Mouse (Mus musculus) CH12.LX (cell line): ENCODE results near the gene Swsap1. TPM values are rescaled to one million over a fixed set of nuclear protein-coding genes. Genes with fewer than 3 reads are reported as not detected.

Experiments
- DNase-seq: peaks from one replicate; pipeline ENCODE4 v3.0.0-alpha.2; 2013; ENCODE audit errors: extremely low read depth
- H3K27ac ChIP-seq: 2 replicates; pipeline ENCODE4 v1.5.1; 2012; ENCODE audit warnings: low read depth, mild to moderate bottlenecking, control low read depth, moderate library complexity; ENCODE audit not compliant: insufficient read depth
- H3K27me3 ChIP-seq: replicated peaks from 2 replicates; pipeline ENCODE3; 2012; ENCODE audit warnings: inconsistent platforms
- H3K36me3 ChIP-seq, 2 experiments: replicated peaks in 1 of 2; 2 replicates each; pipeline versions ENCODE3 to v1.6.1; 2012; ENCODE audit warnings: inconsistent platforms in 1 of 2, low read length in 1 of 2, mild to moderate bottlenecking in 1 of 2, mixed read lengths in 1 of 2, moderate library complexity in 1 of 2; ENCODE audit not compliant: control insufficient read depth in 1 of 2, insufficient read depth in 1 of 2
- H3K4me1 ChIP-seq, 2 experiments: 2 replicates each; pipeline ENCODE4 v1.6.1; 2012; ENCODE audit warnings: inconsistent platforms in 1 of 2, moderate library complexity in 1 of 2; ENCODE audit not compliant: insufficient read depth in 2 of 2, control insufficient read depth in 1 of 2
- H3K4me2 ChIP-seq: 2 replicates; pipeline ENCODE4 v1.6.1; 2012; ENCODE audit warnings: low read depth, mild to moderate bottlenecking, control low read depth; ENCODE audit not compliant: poor library complexity, insufficient read depth, severe bottlenecking
- H3K4me3 ChIP-seq, 3 experiments: fragments of 150-350 bp in 1 of 3; sonication (generic) in 1 of 3; replicated peaks in 1 of 3; 2 replicates each; pipeline versions ENCODE3 to v1.5.1; 2011 to 2012; ENCODE audit warnings: low read depth in 2 of 3, low read length in 2 of 3, mild to moderate bottlenecking in 2 of 3, moderate library complexity in 2 of 3, control low read depth in 1 of 3, improper control_type of control experiment in 1 of 3, inconsistent platforms in 1 of 3, mixed read lengths in 1 of 3; ENCODE audit not compliant: poor library complexity in 1 of 3
- H3K79me2 ChIP-seq: replicated peaks from 2 replicates; pipeline ENCODE4 v1.6.1; 2012; ENCODE audit warnings: mild to moderate bottlenecking, moderate library complexity; ENCODE audit not compliant: control insufficient read depth, poor library complexity, insufficient read depth, severe bottlenecking; ENCODE audit errors: extremely low read depth
- H3K9ac ChIP-seq: 2 replicates; pipeline ENCODE4 v1.6.1; 2012; ENCODE audit warnings: low read depth, mild to moderate bottlenecking, control low read depth, moderate library complexity; ENCODE audit not compliant: insufficient read depth
- H3K9me3 ChIP-seq: replicated peaks from 2 replicates; pipeline ENCODE3; 2012; ENCODE audit warnings: low read length, inconsistent platforms, mixed read lengths
- BHLHE40 ChIP-seq: IDR thresholded peaks from 2 replicates; pipeline ENCODE4 v1.6.1; 2011; ENCODE audit warnings: mild to moderate bottlenecking, low read depth, low read length, improper control_type of control experiment
- CHD1 ChIP-seq: IDR thresholded peaks from 2 replicates; pipeline ENCODE4 v1.6.1; 2012; ENCODE audit warnings: low read depth, low read length, improper control_type of control experiment, inconsistent platforms
- CHD2 ChIP-seq: IDR thresholded peaks from 2 replicates; pipeline ENCODE4 v1.6.1; 2011; ENCODE audit warnings: low read length, improper control_type of control experiment
- CTCF ChIP-seq, 2 experiments: IDR thresholded peaks in 1 of 2; conservative IDR thresholded peaks in 1 of 2; 2 replicates each; pipeline ENCODE4 v1.5.1; 2011 to 2012; ENCODE audit warnings: low read depth in 2 of 2, low read length in 2 of 2, improper control_type of control experiment in 1 of 2, inconsistent platforms in 1 of 2, mild to moderate bottlenecking in 1 of 2, moderate library complexity in 1 of 2
- ELF1 ChIP-seq: IDR thresholded peaks from 2 replicates; pipeline ENCODE4 v1.6.1; 2014; ENCODE audit warnings: low read depth, mild to moderate bottlenecking, inconsistent platforms, low read length, improper control_type of control experiment
- EP300 ChIP-seq: IDR thresholded peaks from 2 replicates; pipeline ENCODE4 v1.6.1; 2011; ENCODE audit warnings: low read length, improper control_type of control experiment
- ETS1 ChIP-seq: conservative IDR thresholded peaks from 2 replicates; pipeline ENCODE4 v1.6.1; 2012; ENCODE audit warnings: low read depth, mild to moderate bottlenecking, inconsistent platforms, low read length, improper control_type of control experiment, moderate library complexity
- GABPA ChIP-seq: IDR thresholded peaks from 2 replicates; pipeline ENCODE4 v1.6.1; 2012; ENCODE audit warnings: low read depth, low read length, improper control_type of control experiment, inconsistent platforms; ENCODE audit not compliant: insufficient replicate concordance
- JUN ChIP-seq: IDR thresholded peaks from 2 replicates; pipeline ENCODE4 v1.6.1; 2011; ENCODE audit warnings: low read depth, mild to moderate bottlenecking, low read length, improper control_type of control experiment, moderate library complexity; ENCODE audit not compliant: insufficient read depth
- MAFK ChIP-seq: IDR thresholded peaks from 2 replicates; pipeline ENCODE4 v1.6.1; 2011; ENCODE audit warnings: low read length, improper control_type of control experiment; ENCODE audit not compliant: insufficient replicate concordance
- MEF2A ChIP-seq: IDR thresholded peaks from 2 replicates; pipeline ENCODE4 v1.6.1; 2014; ENCODE audit warnings: low read depth, mild to moderate bottlenecking, inconsistent platforms, low read length, improper control_type of control experiment, borderline replicate concordance
- MXI1 ChIP-seq: IDR thresholded peaks from 2 replicates; pipeline ENCODE4 v1.6.1; 2011; ENCODE audit warnings: mild to moderate bottlenecking, low read depth, low read length, improper control_type of control experiment
- MYC ChIP-seq: IDR thresholded peaks from 2 replicates; pipeline ENCODE4 v1.6.1; 2011; ENCODE audit warnings: low read depth, mild to moderate bottlenecking, improper control_type of control experiment, low read length
- NRF1 ChIP-seq: IDR thresholded peaks from 2 replicates; pipeline ENCODE4 v1.6.1; 2014; ENCODE audit warnings: low read depth, mild to moderate bottlenecking, inconsistent platforms, low read length, improper control_type of control experiment, moderate library complexity
- PAX5 ChIP-seq: IDR thresholded peaks from 2 replicates; pipeline ENCODE4 v1.6.1; 2012; ENCODE audit warnings: low read length, inconsistent platforms, mixed read lengths
- POLR2AphosphoS2 ChIP-seq: IDR thresholded peaks from 2 replicates; pipeline ENCODE4 v1.6.1; 2011; ENCODE audit warnings: low read depth, low read length, improper control_type of control experiment
- RAD21 ChIP-seq: IDR thresholded peaks from 2 replicates; pipeline ENCODE4 v1.6.1; 2011; ENCODE audit warnings: low read depth, mild to moderate bottlenecking, low read length, improper control_type of control experiment, moderate library complexity
- RCOR1 ChIP-seq: conservative IDR thresholded peaks from 2 replicates; pipeline ENCODE4 v1.6.1; 2012; ENCODE audit warnings: low read depth, mild to moderate bottlenecking, inconsistent platforms, low read length, improper control_type of control experiment
- SIN3A ChIP-seq: IDR thresholded peaks from 2 replicates; pipeline ENCODE4 v1.6.1; 2012; ENCODE audit warnings: low read length, improper control_type of control experiment, inconsistent platforms
- SMC3 ChIP-seq: IDR thresholded peaks from 2 replicates; pipeline ENCODE4 v1.6.1; 2011; ENCODE audit warnings: low read depth, low read length, improper control_type of control experiment
- TBP ChIP-seq: conservative IDR thresholded peaks from 2 replicates; pipeline ENCODE4 v1.6.1; 2011; ENCODE audit warnings: low read depth, low read length, improper control_type of control experiment
- USF1 ChIP-seq: IDR thresholded peaks from 2 replicates; pipeline ENCODE4 v1.6.1; 2014; ENCODE audit warnings: low read depth, mild to moderate bottlenecking, inconsistent platforms, low read length, improper control_type of control experiment
- ZMIZ1 ChIP-seq: IDR thresholded peaks from 2 replicates; pipeline ENCODE4 v1.6.1; 2012; ENCODE audit warnings: low read depth, mild to moderate bottlenecking, inconsistent platforms, low read length, improper control_type of control experiment
- ZNF384 ChIP-seq: IDR thresholded peaks from 2 replicates; pipeline ENCODE4 v1.6.1; 2012; ENCODE audit warnings: low read depth, low read length, improper control_type of control experiment, inconsistent platforms
- dilution Hi-C: fragments of 300-500 bp; cut with MboI; formaldehyde crosslinking; loops from 2 replicates; pipeline ENCODE4 v1.14.3; 2020; ENCODE audit warnings: low sequenced_read_pairs; ENCODE audit not compliant: extremely low pct_unique_long_range_greater_than_20kb, extremely low pct_ligation_motif_present
- in situ Hi-C: fragments of 300-500 bp; cut with MboI; formaldehyde crosslinking; loops from 3 replicates; pipeline ENCODE4 v1.14.3; 2019; ENCODE audit warnings: low sequenced_read_pairs, low pct_ligation_motif_present, low pct_unique_long_range_greater_than_20kb, mixed read lengths
- polyA plus RNA-seq: library from polyadenylated mRNA; unstranded; fragments of >175 nt; gene quantifications from 2 replicates; pipeline ENCODE4 v1.2.1, GENCODE M21; 2012; ENCODE audit warnings: low read depth; ENCODE audit not compliant: insufficient read length
- total RNA-seq, 2 experiments: library from RNA; depleted of rRNA; stranded (reverse); fragments of 300-350 nt in 1 of 2; fragments of >200 nt in 1 of 2; gene quantifications; 2 replicates each; pipeline ENCODE4 v1.2.3; 2012 to 2014

The Swsap1 gene
- total and polyA plus RNA-seq, 3 experiments, result 3.1 to 4.1 (median 4.0) TPM

- Histone ChIP-seq H3K36me3 (no peaks in the 10 kb centered on the region), H3K9ac (no peak overlapping the region), H3K9me3 (no peaks in the 10 kb centered on the region), H3K4me2 (peak overlapping the region; percentile 25; the same call in 1 of the 2 replicates), H3K27me3 (peaks cover 49% of the 10 kb centered on the region), H3K4me1 (peaks cover 11 to 14% of the 10 kb centered on the region in 2 experiments; a peak in 3 of 4 replicates), H3K4me3 (no peak overlapping the region), H3K27ac (no peak overlapping the region), H3K79me2 (no peaks in the 10 kb centered on the region)
- dilution Hi-C loops (no loop called here), in situ Hi-C loops (no loop called here)
- TF ChIP-seq EP300, result no peak
- no peak for TF ChIP-seq TBP
- no peak for TF ChIP-seq CTCF (conservative IDR thresholded peaks at IDR 0.05 in 1 of 2, IDR thresholded peaks at IDR 0.05 in 1 of 2; ENCODE audit: low read depth in 2 of 2, low read length in 2 of 2)
- no peak for TF ChIP-seq MAFK
- no peak for TF ChIP-seq ZNF384
- TF ChIP-seq MEF2A, result no peak
- no peak for TF ChIP-seq SIN3A
- TF ChIP-seq RCOR1, result no peak
- TF ChIP-seq NRF1, result no peak
- no peak for TF ChIP-seq GABPA
- no peak for TF ChIP-seq POLR2AphosphoS2
- TF ChIP-seq ELF1, result no peak
- no peak for TF ChIP-seq USF1
- no peak for TF ChIP-seq SMC3
- no peak for TF ChIP-seq MXI1
- TF ChIP-seq RAD21, result no peak
- no peak for DNase-seq
These were observed 36.7 kb upstream of the Swsap1 start for GRCm38 (mm10) chr9:21918692-21919384.

- Histone ChIP-seq H3K4me2 (no peak overlapping the region), H3K79me2 (no peaks in the 10 kb centered on the region), H3K9ac (no peak overlapping the region), H3K9me3 (no peaks in the 10 kb centered on the region), H3K27me3 (peaks cover 26% of the 10 kb centered on the region), H3K4me1 (peaks cover 9 to 11% of the 10 kb centered on the region in 2 experiments; a peak in 3 of 4 replicates), H3K36me3 (no peaks in the 10 kb centered on the region), H3K27ac (no peak overlapping the region), H3K4me3 (no peak overlapping the region)
- dilution Hi-C loops (no loop called here), in situ Hi-C loops (no loop called here)
- TF ChIP-seq USF1 (no peak), ETS1 (no peak), CTCF (conservative IDR thresholded peaks at IDR 0.05 in 1 of 2, IDR thresholded peaks at IDR 0.05 in 1 of 2; ENCODE audit: low read depth in 2 of 2, low read length in 2 of 2) (no peak), JUN (no peak), BHLHE40 (no peak), MAFK (no peak), CHD2 (no peak), ZMIZ1 (no peak), MYC (no peak), PAX5 (no peak), CHD1 (no peak), RAD21 (no peak)
- DNase-seq, result no peak
These were observed 32.5 kb upstream of the Swsap1 start for GRCm38 (mm10) chr9:21923036-21923435.
